Mouse (Mus musculus) embryonic facial prominence, embryonic 14.5 days (tissue): Measurements from ENCODE around the gene Mcf2l. TPM values are rescaled to one million over a fixed set of nuclear protein-coding genes. Genes with fewer than 3 reads are reported as not detected.

ENCODE experiments used
- ATAC-seq: fragments of 200-750 bp; cut with Nextera tagmentation; 2 replicates; pipeline ENCODE4 v1.8.0; 2017; ENCODE audit warnings: low read depth, moderate number of reproducible peaks, moderate TSS enrichment
- DNase-seq: peaks from one replicate; pipeline ENCODE4 v3.0.0-alpha.2; 2015; ENCODE audit warnings: low spot score
- H3K27ac ChIP-seq: fragments of 300-500 bp; sonication (generic); replicated peaks from 2 replicates; pipeline ENCODE4 v1.5.1; 2014; ENCODE audit warnings: low read depth, mild to moderate bottlenecking, low read length, moderate library complexity
- H3K27me3 ChIP-seq: fragments of 300-500 bp; sonication (generic); replicated peaks from 2 replicates; pipeline ENCODE4 v1.6.1; 2014; ENCODE audit warnings: low read length; ENCODE audit not compliant: control insufficient read depth, insufficient read depth
- H3K36me3 ChIP-seq: fragments of 300-500 bp; sonication (generic); 2 replicates; pipeline ENCODE4 v1.6.1; 2014; ENCODE audit warnings: low read length, mixed read lengths; ENCODE audit not compliant: control insufficient read depth, insufficient read depth
- H3K4me1 ChIP-seq: fragments of 300-500 bp; sonication (generic); 2 replicates; pipeline ENCODE4 v1.6.1; 2014; ENCODE audit warnings: antibody characterized with exemption, low read length; ENCODE audit not compliant: control insufficient read depth, insufficient read depth
- H3K4me2 ChIP-seq: fragments of 300-500 bp; sonication (generic); 2 replicates; pipeline ENCODE4 v1.6.1; 2014; ENCODE audit warnings: low read depth, mild to moderate bottlenecking, low read length, moderate library complexity, mixed read lengths
- H3K4me3 ChIP-seq: fragments of 300-500 bp; sonication (generic); 2 replicates; pipeline ENCODE4 v1.5.1; 2014; ENCODE audit warnings: low read depth, mild to moderate bottlenecking, low read length
- H3K9ac ChIP-seq: fragments of 300-500 bp; sonication (generic); 2 replicates; pipeline ENCODE4 v1.6.1; 2014; ENCODE audit warnings: low read depth, mild to moderate bottlenecking, low read length, moderate library complexity, mixed read lengths
- H3K9me3 ChIP-seq: fragments of 300-500 bp; sonication (generic); 2 replicates; pipeline ENCODE4 v1.6.1; 2016; ENCODE audit warnings: low read length; ENCODE audit not compliant: control insufficient read depth
- WGBS: fragments of 180-500 bp; shearing (Covaris S2); extraction: QIAGEN DNeasy Blood & Tissue Kit; methylation state at CpG from one replicate; pipeline ENCODE4 v1.1.7; 2014; 5-methylcytosine and 5-hydroxymethylcytosine counted together
- polyA plus RNA-seq: library from polyadenylated mRNA; unstranded; fragments of >200 nt; fragmentation: Nextera tagmentation; extraction: Ambion mirVana; gene quantifications from 2 replicates; pipeline ENCODE4 v1.2.1, GENCODE M21; 2014

The Mcf2l gene
- polyA plus RNA-seq, 1 experiment from 2014 or later: 20.3 TPM

GRCm38 (mm10) chr8:12896494-12897373 lies 23.1 kb downstream of the Mcf2l start:
- no peak overlapping the region for H3K4me2 ChIP-seq
- no peaks in the 10 kb centered on the region for H3K9me3 ChIP-seq
- no peak overlapping the region for H3K9ac ChIP-seq
- H3K4me1 ChIP-seq: no peaks in the 10 kb centered on the region
- 53% methylated on average over 13 of the region's 13 CpGs for WGBS
- H3K36me3 ChIP-seq: no peaks in the 10 kb centered on the region
- no peaks in the 10 kb centered on the region for H3K27me3 ChIP-seq
- H3K4me3 ChIP-seq: no peak overlapping the region
- H3K27ac ChIP-seq: no peak overlapping the region
- DNase-seq: peak; percentile 61
- ATAC-seq: peak; percentile 64

DNA sequence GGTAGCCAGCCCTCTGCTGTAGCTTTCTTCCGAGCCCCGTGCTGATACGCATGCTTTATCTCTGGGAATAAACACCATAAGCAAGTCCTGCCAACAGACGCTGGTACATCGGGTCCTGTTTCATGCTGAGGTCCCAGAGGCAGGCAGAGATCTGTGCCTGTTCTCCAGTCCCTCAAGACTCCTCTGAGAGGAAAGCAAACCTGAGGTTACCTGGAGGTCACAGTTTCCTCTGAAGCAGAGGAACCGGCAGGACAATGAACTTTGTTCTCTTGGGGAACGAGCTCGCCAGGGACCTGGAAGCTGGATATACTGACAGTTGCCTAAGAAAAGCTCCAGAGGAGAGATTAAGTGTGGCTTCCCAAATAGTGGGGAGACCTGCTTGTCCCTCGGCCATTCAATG lies 24.2 kb downstream of the Mcf2l start:
- no peaks in the 10 kb centered on the region for H3K27me3 ChIP-seq
- H3K36me3 ChIP-seq: no peaks in the 10 kb centered on the region
- 0 out of 2 replicates have a peak, but pooled peaks have one; percentile 16 for ATAC-seq
- WGBS: 54% methylated on average over 9 of the region's 9 CpGs
- peak; percentile 32 for DNase-seq
- no peaks in the 10 kb centered on the region for H3K9me3 ChIP-seq
- no peak overlapping the region for H3K4me2 ChIP-seq
- no peak overlapping the region for H3K9ac ChIP-seq
- no peaks in the 10 kb centered on the region for H3K4me1 ChIP-seq
- H3K27ac ChIP-seq: no peak overlapping the region
- H3K4me3 ChIP-seq: no peak overlapping the region

DNA sequence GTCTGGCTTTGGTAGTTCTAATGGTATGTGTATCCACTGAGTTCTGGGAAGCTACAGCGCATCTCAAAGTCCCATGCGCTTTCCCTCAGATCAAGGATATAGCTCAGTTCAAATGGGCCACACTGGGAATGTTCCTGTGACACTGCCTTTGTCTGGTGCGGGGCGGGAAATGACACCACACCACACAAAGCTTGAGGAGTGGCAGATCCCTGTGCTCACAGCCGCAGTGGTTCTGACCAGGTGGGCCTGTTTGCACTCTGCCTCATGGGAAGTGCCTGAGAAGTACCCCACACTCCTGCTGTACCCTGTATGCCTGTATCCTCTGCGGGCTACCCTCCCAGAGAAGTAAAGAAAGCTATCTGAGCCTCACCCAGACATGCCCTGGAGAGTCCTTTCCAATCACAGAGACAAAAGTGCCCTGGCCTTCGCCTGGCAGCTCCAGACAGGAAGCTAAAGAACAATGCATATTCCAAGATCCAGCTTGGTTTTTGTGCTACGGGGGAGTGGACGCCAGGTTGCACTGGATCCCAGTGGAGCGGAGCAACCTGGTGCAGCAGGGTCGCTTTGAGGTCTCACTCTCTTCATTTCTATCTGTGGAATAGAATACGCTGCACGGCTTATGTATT lies 30.3 kb downstream of the Mcf2l start:
- no peak for ATAC-seq
- Histone ChIP-seq H3K27ac (0 out of 2 replicates have a peak overlapping the region, but pooled peaks have one; percentile 1), H3K4me2 (no peak overlapping the region), H3K36me3 (no peaks in the 10 kb centered on the region), H3K4me1 (no peaks in the 10 kb centered on the region), H3K9me3 (no peaks in the 10 kb centered on the region), H3K27me3 (no peaks in the 10 kb centered on the region), H3K9ac (no peak overlapping the region), H3K4me3 (no peak overlapping the region)
- WGBS: 83% methylated on average over 13 of the region's 13 CpGs
- DNase-seq: no peak

GRCm38 (mm10) chr8:12905122-12905521 lies 31.5 kb downstream of the Mcf2l start:
- H3K9ac ChIP-seq: no peak overlapping the region
- DNase-seq (no peak), ATAC-seq (no peak)
- WGBS: 81% methylated on average over 5 of the region's 5 CpGs
- no peak overlapping the region for H3K4me2 ChIP-seq
- no peaks in the 10 kb centered on the region for H3K27me3 ChIP-seq
- H3K4me3 ChIP-seq: no peak overlapping the region
- H3K36me3 ChIP-seq: no peaks in the 10 kb centered on the region
- no peaks in the 10 kb centered on the region for H3K9me3 ChIP-seq
- no peak overlapping the region for H3K27ac ChIP-seq
- H3K4me1 ChIP-seq: no peaks in the 10 kb centered on the region

- H3K4me1 ChIP-seq: no peaks in the 10 kb centered on the region
- H3K27me3 ChIP-seq: no peaks in the 10 kb centered on the region
- DNase-seq (no peak), ATAC-seq (no peak)
- H3K36me3 ChIP-seq: no peaks in the 10 kb centered on the region
- H3K4me2 ChIP-seq: no peak overlapping the region
- H3K9me3 ChIP-seq: no peaks in the 10 kb centered on the region
- H3K4me3 ChIP-seq: no peak overlapping the region
- no peak overlapping the region for H3K9ac ChIP-seq
- H3K27ac ChIP-seq: no peak overlapping the region
- 83% methylated on average over 11 of the region's 11 CpGs for WGBS
Measured at GRCm38 (mm10) chr8:12905599-12906321, 32.2 kb downstream of the Mcf2l start.

DNA sequence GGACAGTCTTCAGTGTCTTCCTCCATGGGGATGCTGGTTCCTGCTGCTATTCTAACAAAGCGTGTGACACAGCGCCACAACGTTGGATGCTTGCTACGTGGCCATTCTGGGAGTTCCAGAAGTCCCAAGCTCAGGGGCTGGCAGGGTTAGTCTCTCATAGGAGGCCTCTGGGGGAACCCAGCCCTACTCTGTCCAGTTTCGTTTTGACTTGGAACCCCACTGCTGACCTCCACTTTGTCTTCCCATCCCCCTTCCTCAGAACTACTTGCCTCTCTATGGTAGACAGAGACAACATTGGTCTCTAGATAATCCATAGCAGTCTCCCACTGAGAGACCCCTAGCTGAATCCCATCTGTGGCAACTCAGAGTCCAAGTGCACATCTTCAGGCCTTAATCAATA lies 33.0 kb downstream of the Mcf2l start:
- Histone ChIP-seq H3K36me3 (no peaks in the 10 kb centered on the region), H3K4me1 (no peaks in the 10 kb centered on the region), H3K27me3 (no peaks in the 10 kb centered on the region), H3K9me3 (no peaks in the 10 kb centered on the region), H3K4me3 (no peak overlapping the region), H3K4me2 (no peak overlapping the region), H3K27ac (no peak overlapping the region), H3K9ac (no peak overlapping the region)
- no peak for ATAC-seq
- DNase-seq: no peak
- WGBS: 69% methylated on average over 5 of the region's 5 CpGs

- H3K27me3 ChIP-seq: no peaks in the 10 kb centered on the region
Measured at GRCm38 (mm10) chr8:12907730-12908129, 34.1 kb downstream of the Mcf2l start.

GRCm38 (mm10) chr8:12912011-12912410 lies 38.4 kb downstream of the Mcf2l start:
- Histone ChIP-seq H3K27me3 (no peaks in the 10 kb centered on the region), H3K9me3 (no peaks in the 10 kb centered on the region), H3K27ac (0 out of 2 replicates have a peak overlapping the region, but pooled peaks have one; percentile 21), H3K4me3 (no peak overlapping the region), H3K36me3 (0 out of 2 replicates have a peak, but pooled peaks cover 4% of the 10 kb centered on the region), H3K9ac (no peak overlapping the region), H3K4me1 (peaks cover 21% of the 10 kb centered on the region), H3K4me2 (no peak overlapping the region)
- ATAC-seq: peak; percentile 83
- 23% methylated on average over 5 of the region's 5 CpGs for WGBS
- DNase-seq: peak; percentile 85

More at GRCm38 (mm10) chr8:12907730-12908129, 34.1 kb downstream of the Mcf2l start:
- ATAC-seq (no peak), DNase-seq (no peak)
- 71% methylated on average over 4 of the region's 4 CpGs for WGBS
- Histone ChIP-seq H3K9ac (no peak overlapping the region), H3K4me2 (no peak overlapping the region), H3K4me3 (no peak overlapping the region), H3K27ac (no peak overlapping the region), H3K4me1 (no peaks in the 10 kb centered on the region), H3K9me3 (no peaks in the 10 kb centered on the region), H3K36me3 (no peaks in the 10 kb centered on the region)
